Mouse (Mus musculus): ENCODE results near the gene Rcn3. TPM values are rescaled to one million over a fixed set of nuclear protein-coding genes. Genes with fewer than 3 reads are reported as not detected.
A peak's percentile ranks its signal among the peaks of the same experiment; 100 is the strongest.
"Not testable (repeated sequence)": the region's sequence is repeated elsewhere in the genome, so short reads cannot be mapped to it uniquely, and the experiment has no call there.

The Rcn3 gene
- total RNA-seq, 2 experiments from 2014 or later = 17.3 to 20.9 TPM

DNA sequence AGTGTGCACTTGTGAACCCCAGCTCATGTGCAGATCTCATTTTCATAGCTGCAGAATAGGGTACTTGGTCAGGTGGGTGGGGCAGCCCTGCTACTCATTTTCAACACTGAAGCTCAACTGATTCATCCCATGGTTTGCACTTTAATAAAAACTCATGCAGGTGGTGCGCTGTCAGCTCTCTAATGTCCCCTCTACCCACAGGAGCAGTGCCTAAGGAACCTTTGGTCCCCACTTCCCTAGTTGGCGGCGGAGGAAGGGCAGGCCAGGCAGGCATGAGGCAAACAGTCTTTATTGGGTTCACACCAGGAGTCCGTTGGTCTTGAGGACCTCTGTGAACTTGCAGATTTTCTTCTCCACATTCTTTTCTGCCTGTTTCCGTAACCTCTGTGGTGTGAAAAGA, 33.6 kb upstream of the Rcn3 start:
- intact Hi-C loops (cut with DNase I); DNase-seq: not testable (repeated sequence)

DNA sequence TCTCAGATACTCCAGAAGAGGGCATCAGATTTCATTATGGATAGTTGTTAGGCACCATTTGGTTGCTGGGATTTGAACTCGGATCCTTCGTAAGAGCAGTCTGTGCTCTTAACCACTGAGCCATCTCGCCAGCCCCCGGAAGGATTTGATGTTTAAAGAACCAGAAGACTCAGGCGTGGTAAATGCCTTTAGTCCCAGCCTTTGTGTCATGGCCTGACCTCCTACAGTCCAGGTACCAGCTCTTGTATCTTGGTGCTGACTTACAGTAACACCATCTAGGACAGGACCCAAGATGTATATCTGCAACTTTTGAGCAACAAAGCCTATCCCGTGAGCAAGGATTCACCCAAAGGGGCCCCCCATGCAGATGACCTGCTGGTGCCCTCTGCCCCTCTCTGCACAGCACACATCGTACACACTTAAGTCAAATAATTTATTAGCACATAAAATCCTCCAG, 33.2 kb upstream of the Rcn3 start:
- intact Hi-C loops (cut with DNase I) = no loop called here
- DNase-seq = no peak

DNA sequence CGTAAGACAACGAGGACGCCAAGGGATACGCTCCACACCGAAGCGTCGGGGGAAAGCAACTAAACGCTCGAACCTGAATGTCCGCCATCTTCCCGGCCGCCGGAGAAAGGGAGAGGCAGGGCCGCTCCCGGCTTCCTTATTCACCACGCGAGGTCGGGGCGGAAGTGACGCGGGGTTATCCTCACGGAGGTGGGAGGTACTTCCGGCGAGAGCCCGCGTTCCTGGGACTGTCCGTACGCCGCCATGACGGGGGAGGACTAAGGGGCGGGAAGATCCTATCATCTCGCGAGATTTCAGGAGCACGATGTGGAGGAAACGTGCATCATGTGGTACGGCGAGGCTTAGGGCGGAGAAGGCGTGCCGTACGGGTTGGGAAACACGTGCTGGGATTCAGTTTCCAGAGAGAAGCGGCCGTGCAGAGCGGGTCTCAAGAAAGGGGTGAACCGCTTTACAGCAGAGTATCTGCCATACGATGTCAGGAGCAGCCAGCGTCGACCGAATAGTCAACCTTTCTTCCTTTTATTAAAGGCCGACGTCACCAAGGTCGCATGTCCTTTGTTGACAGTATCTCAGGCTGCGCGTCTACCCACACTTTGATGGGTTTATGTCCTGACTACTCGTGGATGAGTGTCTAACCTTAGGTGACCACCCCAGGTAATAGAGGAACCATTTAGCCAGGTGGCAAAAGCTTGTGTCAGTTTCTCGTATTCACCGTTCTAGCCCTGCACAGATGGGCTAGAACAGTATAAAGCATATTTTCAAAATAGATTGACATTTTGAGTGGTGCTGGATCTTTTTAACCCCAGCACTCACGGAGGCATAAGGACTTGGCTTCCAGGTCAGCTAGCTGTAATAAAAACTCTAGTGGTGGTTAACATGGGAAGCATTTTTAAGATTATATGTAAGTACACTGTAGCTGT, 32.5 kb upstream of the Rcn3 start, which contains the start of gene Rps11:
Rps11 (minus strand) TSS at position 216 of the 920 bp plus-strand sequence.
- intact Hi-C loops (cut with DNase I) = loop anchor here (5.0 kb wide), 1 partner anchor 42 kb away; no protein-coding TSS in a partner anchor
- peak; percentile 96 to 99 for DNase-seq

DNA sequence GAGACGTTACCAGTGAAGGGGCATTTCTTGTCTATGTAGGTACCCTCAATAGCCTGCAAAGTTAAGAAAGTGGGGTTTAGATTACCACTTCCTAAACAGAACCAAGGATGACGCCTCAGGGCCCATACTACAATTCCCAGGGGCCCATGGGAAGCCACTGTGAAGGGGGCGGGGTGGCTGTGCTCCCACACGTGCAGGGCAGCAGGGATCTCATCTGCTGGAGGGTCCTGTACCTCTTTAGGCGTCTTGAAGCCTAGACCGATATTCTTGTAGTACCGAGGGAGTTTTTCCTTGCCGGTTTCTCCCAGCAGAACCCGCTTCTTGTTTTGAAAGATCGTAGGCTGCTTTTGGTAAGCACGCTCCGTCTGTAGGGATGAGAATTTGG, 31.2 kb upstream of the Rcn3 start:
- intact Hi-C loops (cut with DNase I) = loop anchor here (5.0 kb wide), 1 partner anchor 41 kb away; no protein-coding TSS in a partner anchor
- DNase-seq = no peak

DNA sequence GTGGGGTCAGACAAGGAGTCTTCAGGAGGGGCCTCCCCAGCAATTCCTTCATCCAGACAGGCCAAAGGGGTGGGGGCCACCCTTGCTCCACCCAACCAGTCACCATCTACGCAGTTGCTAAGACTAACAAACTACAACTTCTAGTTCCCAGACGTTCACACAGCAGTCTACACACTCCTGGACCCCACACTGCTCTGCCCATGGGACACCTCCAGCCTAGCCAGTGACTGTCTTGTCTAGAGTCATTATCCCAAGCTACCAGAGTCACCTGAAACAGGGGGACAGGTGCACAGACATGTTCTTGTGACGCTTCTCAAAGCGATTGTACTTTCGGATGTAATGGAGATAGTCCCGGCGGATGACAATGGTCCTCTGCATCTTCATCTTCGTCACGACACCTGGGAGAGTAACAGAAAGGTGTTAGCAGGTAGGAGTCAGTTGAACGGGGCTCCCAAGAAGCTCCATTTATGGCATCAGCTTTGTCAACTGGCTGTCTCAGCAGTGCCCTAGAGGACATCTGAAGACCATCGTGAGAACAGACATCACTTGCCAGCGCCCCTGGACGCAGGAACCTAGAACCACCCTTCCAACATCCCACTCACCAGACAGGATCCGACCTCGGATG, 30.7 kb upstream of the Rcn3 start:
- no peak for DNase-seq
- intact Hi-C loops (cut with DNase I) = loop anchor here (5.0 kb wide), 1 partner anchor 40 kb away; no protein-coding TSS in a partner anchor

DNA sequence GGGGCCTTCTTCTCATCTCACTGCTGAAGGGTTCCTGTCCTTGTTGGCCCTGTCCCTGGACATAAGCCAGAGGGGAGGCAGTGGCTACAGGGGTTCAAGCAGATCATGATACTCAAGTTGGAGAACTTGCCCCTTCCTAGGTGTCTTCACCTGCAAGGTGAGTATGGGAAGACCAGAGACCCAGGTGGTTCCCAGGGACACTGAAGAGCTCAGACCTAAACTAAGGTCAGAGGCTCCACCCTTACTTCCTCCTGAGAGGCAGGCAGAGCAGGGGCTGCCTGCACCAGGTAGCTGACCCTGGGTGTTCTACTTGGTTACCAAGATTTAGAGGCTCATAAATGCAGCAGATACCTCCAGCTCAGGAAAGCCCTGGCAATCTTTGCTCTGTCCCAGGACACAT, 29.9 kb upstream of the Rcn3 start:
- intact Hi-C loops (cut with DNase I) = loop anchor here (5.0 kb wide), 1 partner anchor 40 kb away; no protein-coding TSS in a partner anchor
- DNase-seq = no peak

DNA sequence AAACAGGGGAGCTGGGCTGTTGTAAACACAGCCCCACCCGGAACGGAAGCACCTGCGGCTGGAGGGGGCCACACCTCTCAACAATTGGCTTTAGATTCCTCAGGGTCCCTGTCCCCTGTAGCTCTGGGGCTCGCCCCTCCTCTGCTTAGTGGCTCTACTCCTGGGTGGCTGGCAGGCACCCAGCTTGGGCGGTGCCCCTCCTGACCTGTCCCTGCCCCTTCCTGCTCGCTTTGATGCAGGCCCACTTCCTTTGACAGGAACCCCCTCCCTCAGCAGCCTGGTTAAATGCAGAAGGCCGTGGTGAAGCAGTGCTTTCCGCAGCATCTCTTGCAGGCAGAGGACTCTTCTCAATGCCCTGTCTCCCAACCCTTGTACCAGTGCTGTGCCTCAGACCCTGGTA, 29.4 kb upstream of the Rcn3 start:
- peak; percentile 45 to 52 for DNase-seq
- intact Hi-C loops (cut with DNase I) = loop anchor here (5.0 kb wide), 1 partner anchor 39 kb away; no protein-coding TSS in a partner anchor

DNA sequence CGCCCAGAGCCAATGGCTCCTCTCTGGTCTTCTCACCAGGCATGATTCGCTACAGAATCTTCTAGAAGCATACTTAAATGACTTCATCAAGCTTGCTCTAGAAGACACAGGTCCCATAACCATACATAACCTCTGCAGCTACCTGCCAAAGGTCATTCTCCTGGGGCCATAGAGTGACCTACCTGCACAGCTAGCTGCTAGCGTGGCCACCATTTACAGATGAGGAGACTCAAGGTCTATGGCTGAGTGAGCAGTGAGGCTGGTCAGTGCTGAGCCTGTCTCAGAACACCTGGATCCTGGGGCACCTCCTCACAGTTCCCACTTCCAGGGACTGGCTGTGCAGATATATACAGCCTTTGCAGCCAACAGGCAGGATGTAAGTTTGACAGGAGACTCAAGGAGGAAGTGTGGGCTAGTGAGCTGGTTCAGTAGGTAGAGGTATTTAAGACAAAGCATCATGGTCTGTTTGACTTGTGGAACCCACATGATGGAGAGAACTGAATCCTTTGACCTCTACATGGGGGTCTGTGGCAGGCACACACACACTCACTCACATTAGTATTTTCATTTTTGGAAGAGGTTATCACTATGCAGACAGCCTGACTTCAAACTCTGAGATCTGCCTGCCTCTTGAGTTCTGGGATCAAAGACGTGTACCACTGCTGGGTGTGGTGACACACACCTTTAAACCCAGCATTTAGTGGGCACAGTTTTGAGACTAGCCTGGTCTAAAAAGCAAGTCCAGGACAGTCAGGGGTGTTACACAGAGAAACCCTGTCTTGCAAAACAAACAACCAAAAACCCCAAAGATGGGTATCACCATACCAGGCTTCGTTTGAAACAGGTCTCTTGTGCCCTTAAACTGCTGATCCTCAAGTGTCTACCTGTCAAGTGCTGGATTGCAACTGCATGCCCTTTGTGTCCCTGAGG, 28.0 kb upstream of the Rcn3 start:
- DNase-seq = no peak
- intact Hi-C loops (cut with DNase I) = loop anchor here (5.0 kb wide), 1 partner anchor 38 kb away; no protein-coding TSS in a partner anchor

DNA sequence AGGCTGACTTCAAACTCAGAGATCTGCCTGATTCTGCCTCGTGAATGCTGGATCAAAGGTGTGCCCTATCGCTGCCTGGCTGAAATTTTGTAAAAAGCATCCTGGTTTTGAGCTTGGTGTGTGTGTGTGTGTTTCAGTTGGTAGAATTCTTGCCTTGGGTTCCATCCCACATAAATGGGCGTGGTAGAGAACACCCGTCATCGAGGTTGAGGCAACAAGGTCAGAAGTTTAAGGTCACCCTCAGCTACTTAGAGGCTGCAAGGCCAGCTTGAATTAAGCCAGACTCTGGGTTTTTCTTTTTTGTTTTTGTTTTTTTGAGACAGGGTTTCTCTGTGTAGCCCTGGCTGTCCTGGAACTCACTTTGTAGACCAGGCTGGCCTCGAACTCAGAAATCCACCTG, 26.3 kb upstream of the Rcn3 start:
- no peak for DNase-seq
- intact Hi-C loops (cut with DNase I) = no loop called here

DNA sequence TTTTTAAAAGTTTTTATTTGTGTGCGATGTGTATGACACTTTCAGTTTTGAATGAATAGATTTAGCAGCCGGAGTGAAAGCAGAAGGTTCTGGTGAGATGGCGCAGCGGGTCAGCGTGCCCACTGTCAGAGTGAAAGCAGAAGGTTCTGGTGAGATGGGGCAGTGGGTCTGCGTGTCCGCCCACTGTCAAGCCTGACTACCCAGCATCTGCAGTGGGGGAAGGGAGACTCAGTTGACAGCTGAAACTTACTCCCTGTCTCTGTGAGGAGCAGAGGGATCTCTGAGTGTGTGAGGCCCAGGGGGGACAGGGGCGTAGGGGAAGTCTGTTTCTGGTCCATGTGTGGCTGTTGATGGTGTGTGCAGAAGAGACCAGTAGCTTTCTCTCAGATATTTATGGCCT, 25.5 kb upstream of the Rcn3 start:
- no peak for DNase-seq
- intact Hi-C loops (cut with DNase I) = no loop called here

DNA sequence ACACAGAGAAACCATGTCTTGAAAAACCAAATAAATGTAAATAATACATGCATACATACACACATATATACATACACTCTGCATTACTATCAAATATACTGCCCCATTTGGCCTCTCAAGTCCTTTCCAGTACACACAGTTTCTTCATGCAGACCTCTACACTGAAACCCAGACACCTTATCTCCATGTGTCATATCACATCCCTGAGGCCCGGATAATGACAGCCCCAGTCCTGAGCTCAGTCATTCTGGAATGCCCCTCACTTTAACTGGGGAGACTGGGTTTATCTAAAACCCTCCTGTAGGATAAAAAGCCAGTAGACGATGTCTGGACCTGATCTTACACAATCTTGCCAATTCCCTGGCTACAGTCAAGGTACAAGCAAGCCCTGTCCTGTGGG, 21.5 kb upstream of the Rcn3 start:
- intact Hi-C loops (cut with DNase I) = no loop called here
- no peak for DNase-seq

DNA sequence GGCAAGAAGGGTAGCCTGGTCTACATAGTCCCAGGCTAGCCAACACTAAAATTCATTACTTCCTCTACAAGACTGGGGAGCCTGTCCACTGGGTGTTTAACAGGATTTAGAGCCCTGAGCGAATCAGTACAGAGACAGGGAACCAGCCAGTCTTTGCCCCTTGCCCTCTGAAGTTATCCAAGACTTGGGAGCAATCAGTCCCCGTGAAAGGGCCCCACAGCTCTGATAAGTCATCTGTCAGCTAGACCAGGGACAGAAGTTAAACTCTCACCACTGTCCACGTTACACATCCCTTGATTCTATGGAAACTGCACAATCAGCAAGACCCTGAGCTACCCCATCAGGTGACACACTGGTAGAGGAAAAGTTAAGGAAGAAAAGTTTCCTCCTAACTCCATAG, 20.5 kb upstream of the Rcn3 start:
- intact Hi-C loops (cut with DNase I) = no loop called here
- DNase-seq = no peak

DNA sequence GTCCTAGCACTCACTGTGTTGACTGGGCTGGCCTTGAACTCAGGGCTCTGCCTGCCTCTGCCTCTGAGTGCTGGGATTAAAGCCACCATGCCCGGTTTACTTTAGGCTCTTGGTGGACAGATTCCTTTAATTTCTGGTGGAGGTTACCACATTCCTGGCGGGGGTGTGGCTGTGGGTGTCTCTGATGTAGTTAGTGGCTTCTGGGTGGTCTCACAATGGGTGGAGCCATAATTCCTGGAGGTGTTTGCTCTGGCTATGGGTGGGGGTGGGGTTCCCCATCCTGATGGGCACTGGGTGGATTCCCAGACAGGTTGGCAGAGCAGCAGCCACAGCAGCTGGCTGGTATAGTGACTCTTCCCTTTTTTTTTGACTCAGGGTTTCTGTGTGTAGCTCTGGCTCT, 19.9 kb upstream of the Rcn3 start:
- DNase-seq = no peak
- intact Hi-C loops (cut with DNase I) = no loop called here

DNA sequence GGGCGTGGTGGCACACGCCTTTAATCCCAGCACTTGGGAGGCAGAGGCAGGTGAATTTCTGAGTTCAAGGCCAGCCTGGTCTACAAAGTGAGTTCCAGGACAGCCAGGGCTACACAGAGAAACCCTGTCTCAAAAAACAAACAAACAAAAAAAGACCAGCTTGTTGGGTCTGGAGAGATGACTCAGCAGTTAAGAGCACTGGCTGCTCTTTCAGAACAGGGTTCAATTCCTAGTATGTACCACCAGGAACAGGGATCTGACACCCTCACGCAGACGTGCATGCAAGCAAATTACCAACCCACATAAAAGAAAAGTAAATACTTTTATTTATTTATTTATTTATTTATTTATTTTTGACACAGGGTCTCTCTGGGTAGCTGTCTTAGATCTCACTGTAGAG, 18.1 kb upstream of the Rcn3 start:
- DNase-seq; intact Hi-C loops (cut with DNase I): not testable (repeated sequence)

DNA sequence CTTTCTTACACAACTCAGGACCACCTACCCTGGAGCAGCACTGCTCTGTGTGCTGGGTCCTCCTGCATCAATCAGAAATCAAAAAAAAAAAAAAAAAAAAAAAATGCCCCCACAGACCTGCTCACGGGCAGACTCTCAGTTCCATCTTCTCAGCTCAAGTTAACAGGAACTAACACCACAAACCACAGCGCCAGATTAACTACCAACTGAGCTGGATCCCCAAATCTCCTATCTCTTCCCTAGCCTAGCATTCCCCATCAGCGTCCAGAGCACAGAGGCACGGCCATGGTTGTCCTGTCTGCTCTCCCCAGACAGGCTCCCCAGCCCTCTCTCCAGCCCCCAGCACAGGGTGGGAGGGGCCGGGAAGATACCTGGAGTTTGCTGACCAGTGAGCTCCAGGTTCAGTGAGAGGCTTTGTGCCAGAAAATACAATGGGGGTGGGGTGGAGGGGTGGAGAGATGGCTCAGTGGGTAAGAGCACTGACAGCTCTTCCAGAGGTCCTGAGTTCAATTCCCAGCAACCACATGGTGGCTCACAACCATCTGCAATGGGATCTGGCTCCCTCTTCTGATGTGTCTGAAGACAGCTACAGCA, 15.1 kb upstream of the Rcn3 start:
- no peak for DNase-seq
- intact Hi-C loops (cut with DNase I) = no loop called here

DNA sequence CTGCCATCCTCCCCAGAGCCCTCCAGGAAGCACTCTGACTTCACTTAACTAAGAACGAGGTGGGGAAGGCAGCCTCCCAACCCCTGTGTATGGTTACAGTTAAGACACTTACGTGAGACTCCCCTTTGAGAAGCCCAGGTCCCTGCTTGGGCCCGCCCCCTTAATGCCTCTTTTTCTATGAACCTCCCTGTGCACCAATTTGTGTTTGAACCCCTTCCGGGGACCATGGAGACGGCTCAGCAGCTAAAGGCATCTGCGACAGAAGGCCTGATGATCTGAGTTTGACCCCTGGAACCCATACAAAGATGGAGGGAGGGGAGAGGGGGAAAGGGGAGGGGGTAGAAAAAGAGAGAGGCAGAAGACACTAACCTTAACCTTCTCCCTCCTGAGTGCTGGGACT, 14.4 kb upstream of the Rcn3 start:
- DNase-seq = no peak
- intact Hi-C loops (cut with DNase I) = no loop called here

DNA sequence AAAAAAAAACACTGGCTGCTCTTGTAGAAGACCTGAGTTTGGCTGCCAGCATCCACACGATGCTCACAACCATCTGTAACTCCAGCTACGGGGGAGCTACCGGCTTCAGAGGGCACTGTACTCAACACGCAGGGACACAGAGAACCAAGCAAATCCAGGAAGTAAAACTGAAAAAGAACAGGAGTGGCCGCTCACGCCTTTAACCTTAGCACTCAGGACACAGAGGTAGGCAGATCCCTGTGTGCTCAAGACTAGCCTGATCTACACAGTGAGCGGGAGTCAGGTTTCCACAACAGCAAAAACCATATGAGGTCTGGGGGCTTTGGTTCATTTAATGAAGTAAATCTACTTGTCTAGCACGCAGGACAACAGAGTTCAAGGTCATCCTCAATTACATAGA, 13.5 kb upstream of the Rcn3 start:
- intact Hi-C loops (cut with DNase I) = no loop called here
- DNase-seq = no peak

DNA sequence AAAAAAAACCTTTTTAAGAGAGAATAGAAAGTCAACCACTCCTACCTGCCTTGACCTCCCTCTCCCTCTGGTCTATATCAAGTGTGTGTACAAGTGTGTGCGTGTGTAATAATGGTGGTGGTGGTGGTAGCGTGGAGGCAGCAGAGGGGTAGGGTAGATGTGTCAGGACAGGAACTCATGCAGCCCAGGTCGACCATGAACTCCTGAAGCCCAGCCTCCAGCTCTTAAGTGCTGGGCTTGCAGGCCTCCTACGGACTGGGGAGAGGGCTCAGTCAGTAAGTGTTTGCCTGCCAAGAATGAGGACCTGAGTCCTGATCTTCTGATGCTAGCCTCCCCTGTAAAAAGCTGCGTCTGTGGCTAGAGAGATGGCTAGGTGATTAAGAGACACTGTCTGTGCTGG, 12.9 kb upstream of the Rcn3 start:
- intact Hi-C loops (cut with DNase I) = no loop called here
- DNase-seq = no peak

DNA sequence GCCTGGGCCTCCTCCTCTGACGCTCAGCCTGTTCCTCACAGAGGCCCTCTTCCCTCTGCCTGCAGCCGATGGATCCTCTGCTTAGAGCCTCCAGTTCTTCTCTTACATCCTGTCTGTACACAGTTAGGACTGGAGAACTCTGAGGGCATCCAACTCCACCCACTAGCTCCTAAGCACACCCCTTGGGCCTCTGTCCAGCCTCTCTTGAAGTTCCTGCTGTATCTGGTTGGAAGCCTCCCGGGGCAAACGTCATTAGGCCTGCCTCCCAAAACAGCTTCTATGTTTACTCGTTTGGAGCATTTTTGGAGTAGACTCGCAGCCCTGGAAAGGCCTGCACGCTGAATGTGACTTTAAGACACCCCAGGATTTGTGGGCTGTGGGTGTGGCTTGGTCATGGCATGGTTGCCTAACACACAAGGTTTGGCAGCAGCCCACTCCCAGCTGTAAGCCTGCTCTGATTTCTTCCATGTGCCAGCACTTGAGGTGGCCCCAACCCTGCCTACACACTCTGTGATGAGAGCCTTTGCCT, 11.7 kb upstream of the Rcn3 start, which contains the start of gene Fcgrt:
Fcgrt (minus strand) TSS at position 200 of the 529 bp plus-strand sequence.
- intact Hi-C loops (cut with DNase I) = no loop called here
- peak; percentile 90 to 97 for DNase-seq
